Mouse (Mus musculus) liver, adult 2 months (tissue): ENCODE data around the gene Bag6. TPM values are rescaled to one million over a fixed set of nuclear protein-coding genes. Genes with fewer than 3 reads are reported as not detected.
"Not testable (repeated sequence)": the region's sequence is repeated elsewhere in the genome, so short reads cannot be mapped to it uniquely, and the experiment has no call there.

Experiments used
- DNase-seq: peaks from one replicate; pipeline ENCODE4 v3.0.0-alpha.2; 2011; ENCODE audit warnings: low read depth, low spot score; ENCODE audit errors: extremely low read depth
- H3K27ac ChIP-seq: fragments of 200-500 bp; replicated peaks from 2 replicates; pipeline ENCODE4 v1.5.1; 2012; ENCODE audit warnings: low read depth, mild to moderate bottlenecking, control low read depth, inconsistent platforms, low read length; ENCODE audit not compliant: insufficient read depth
- H3K27me3 ChIP-seq: fragments of 200-500 bp; 2 replicates; pipeline ENCODE4 v1.6.1; 2012; ENCODE audit warnings: mild to moderate bottlenecking, moderate library complexity, low read length, inconsistent platforms; ENCODE audit not compliant: control insufficient read depth, insufficient read depth
- H3K36me3 ChIP-seq: fragments of 200-500 bp; 2 replicates; pipeline ENCODE4 v1.6.1; 2012; ENCODE audit warnings: low read length, inconsistent platforms; ENCODE audit not compliant: control insufficient read depth, insufficient read depth
- H3K4me1 ChIP-seq: fragments of 200-500 bp; 2 replicates; pipeline ENCODE4 v1.6.1; 2011; ENCODE audit warnings: low read length; ENCODE audit not compliant: control insufficient read depth, insufficient read depth
- H3K4me3 ChIP-seq: fragments of 200-500 bp; 2 replicates; pipeline ENCODE4 v1.5.1; 2011; ENCODE audit warnings: low read depth, mild to moderate bottlenecking, control low read depth, low read length, moderate library complexity; ENCODE audit not compliant: insufficient read depth
- H3K79me2 ChIP-seq: fragments of 200-500 bp; 2 replicates; pipeline ENCODE4 v1.6.1; 2012; ENCODE audit warnings: inconsistent platforms, mild to moderate bottlenecking, low read length, moderate library complexity; ENCODE audit not compliant: control insufficient read depth, insufficient read depth
- H3K9ac ChIP-seq: fragments of 200-500 bp; 2 replicates; pipeline ENCODE4 v1.6.1; 2012; ENCODE audit warnings: low read depth, mild to moderate bottlenecking, control low read depth, inconsistent platforms, low read length
- CTCF ChIP-seq: fragments of 200-500 bp; IDR thresholded peaks from 2 replicates; pipeline ENCODE4 v1.5.1; 2011; ENCODE audit warnings: low read depth, low read length, control low read depth
- POLR2A ChIP-seq: fragments of 200-500 bp; IDR thresholded peaks from 2 replicates; pipeline ENCODE4 v1.6.1; 2011; ENCODE audit warnings: low read length, control low read depth; ENCODE audit not compliant: insufficient read depth; ENCODE audit errors: extremely low read depth
- WGBS: fragments of 180-500 bp; shearing (Covaris S2); methylation state at CpG from one replicate; pipeline ENCODE4 v1.1.7; 2018; 5-methylcytosine and 5-hydroxymethylcytosine counted together
- polyA plus RNA-seq: library from polyadenylated mRNA; depleted of rRNA; stranded (reverse); fragments of >200 nt; gene quantifications from 2 replicates; pipeline ENCODE4 v1.2.3, GENCODE M21; 2012
- total RNA-seq: library from RNA; depleted of rRNA; stranded (reverse); fragments of >200 nt; gene quantifications from 2 replicates; pipeline ENCODE4 v1.2.3, GENCODE M21; 2014

Gene Bag6
- total and polyA plus RNA-seq, 2 experiments, result 28.1 to 119 TPM

DNA sequence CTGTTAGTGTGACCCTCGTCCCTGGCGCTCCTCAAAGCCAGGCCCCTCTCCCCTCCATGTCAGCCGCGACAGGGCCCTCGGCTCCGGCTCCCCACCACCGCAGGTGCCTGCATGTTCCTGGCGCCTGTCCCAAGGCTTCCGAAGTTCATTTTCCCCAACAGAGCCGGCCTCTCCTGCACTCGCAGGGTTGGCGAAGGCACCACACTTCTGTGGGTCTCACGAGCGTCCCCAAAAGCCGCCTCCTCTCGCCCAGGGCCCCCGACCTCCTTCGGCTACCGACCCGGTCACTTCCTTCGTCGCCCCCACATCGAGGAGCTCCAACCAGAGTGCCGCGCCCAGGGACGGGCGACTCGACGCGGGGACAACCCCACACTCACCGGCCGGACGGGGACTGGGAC is 14.2 kb upstream of the Bag6 start:
- Histone ChIP-seq H3K27me3 (no peaks in the 10 kb centered on the region), H3K4me3 (peak overlapping the region; percentile 85)

DNA sequence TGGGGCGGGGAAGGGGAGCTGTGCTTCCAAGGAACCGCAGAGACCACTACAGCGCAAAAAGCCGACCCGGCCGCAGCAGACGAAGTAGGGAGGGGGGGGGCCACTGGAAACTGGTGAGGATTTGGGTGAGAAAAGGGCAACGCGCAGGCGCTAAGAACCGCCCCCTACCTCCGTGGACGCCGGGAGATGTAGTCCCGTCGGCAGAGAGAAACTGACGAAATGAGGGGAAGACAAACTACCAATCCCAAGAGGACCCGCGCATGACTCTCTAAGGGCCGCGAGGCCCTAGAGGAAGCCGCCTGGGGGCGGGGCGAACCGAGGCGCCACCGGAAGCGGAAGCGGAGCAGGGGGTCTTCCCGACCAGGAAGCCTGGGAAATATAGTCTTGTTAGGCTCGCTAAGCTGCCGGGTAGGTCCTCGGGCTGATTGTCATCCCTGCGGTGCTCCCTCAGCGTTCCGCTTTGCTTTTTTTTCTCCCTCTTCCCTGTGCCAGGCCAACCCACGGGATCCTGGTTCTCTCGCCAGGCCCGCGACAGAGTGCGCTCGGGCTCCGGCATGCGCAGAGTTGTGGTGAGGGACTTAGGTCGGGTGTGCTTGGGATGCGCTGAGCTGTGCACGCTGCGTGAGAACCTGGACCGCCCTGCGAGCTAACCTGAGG is 13.7 kb upstream of the Bag6 start, which contains the start of gene Gpank1:
TSS of gene Gpank1 (plus strand) at position 313 of the 657 bp plus-strand sequence.
- no peaks in the 10 kb centered on the region for H3K27me3 ChIP-seq
- H3K9ac ChIP-seq, result peak within 1 kb of the TSS; percentile 97
- DNase-seq, result peak; percentile 95
- H3K79me2 ChIP-seq, result peaks cover 12% of the 10 kb centered on the region
- TF ChIP-seq POLR2A, result peak; percentile 61; the same call in 1 of the 2 replicates
- no peak for TF ChIP-seq CTCF
- H3K36me3 ChIP-seq, result peaks cover 22% of the 10 kb centered on the region; the same call in 1 of the 2 replicates
- peak within 1 kb of the TSS; percentile 85 for H3K4me3 ChIP-seq
- H3K4me1 ChIP-seq, result peaks cover 15% of the 10 kb centered on the region
- under 1% methylated on average over 50 of the region's 50 CpGs for WGBS
- H3K27ac ChIP-seq, result peak within 1 kb of the TSS; percentile 84

More for the DNA sequence above, 14.2 kb upstream of the Bag6 start:
- H3K4me1 ChIP-seq, result peaks cover 15% of the 10 kb centered on the region
- peak overlapping the region; percentile 97 for H3K9ac ChIP-seq
- under 1% methylated on average over 33 of the region's 33 CpGs for WGBS
- no peak for TF ChIP-seq CTCF
- no peak for TF ChIP-seq POLR2A
- H3K36me3 ChIP-seq, result peaks cover 27% of the 10 kb centered on the region; the same call in 1 of the 2 replicates
- peak; percentile 42 for DNase-seq
- H3K27ac ChIP-seq, result peak overlapping the region; percentile 84
- peaks cover 12% of the 10 kb centered on the region for H3K79me2 ChIP-seq

- peak within 1 kb of the TSS; percentile 85 for H3K4me3 ChIP-seq
- H3K36me3 ChIP-seq, result peaks cover 19% of the 10 kb centered on the region; the same call in 1 of the 2 replicates
Measured at GRCm38 (mm10) chr17:35121871-35122303, 13.1 kb upstream of the Bag6 start, which contains the start of gene Csnk2b. Gene Csnk2b (minus strand): TSS chr17:35122053.

DNA sequence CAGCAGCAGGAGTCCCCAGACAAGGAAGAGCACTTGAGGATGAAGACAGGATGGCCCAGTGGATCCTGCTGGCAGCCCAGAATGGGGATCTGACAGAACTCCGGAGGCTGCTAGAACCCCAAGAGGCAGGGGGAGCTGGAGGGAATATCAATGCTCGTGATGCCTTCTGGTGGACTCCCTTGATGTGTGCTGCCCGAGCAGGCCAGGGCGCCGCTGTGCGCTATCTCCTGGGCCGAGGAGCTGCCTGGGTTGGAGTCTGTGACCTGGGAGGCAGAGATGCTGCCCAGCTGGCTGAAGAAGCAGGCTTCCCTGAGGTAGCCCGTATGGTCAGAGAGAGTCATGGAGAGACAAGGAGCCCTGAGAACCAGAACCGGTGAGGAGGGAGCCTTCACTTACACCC is 11.7 kb upstream of the Bag6 start:
- Histone ChIP-seq H3K79me2 (peaks cover 20% of the 10 kb centered on the region), H3K4me1 (peaks cover 23% of the 10 kb centered on the region), H3K36me3 (peaks cover 10% of the 10 kb centered on the region; the same call in 1 of the 2 replicates)
- H3K4me3 ChIP-seq, H3K27me3 ChIP-seq, H3K9ac ChIP-seq, DNase-seq, H3K27ac ChIP-seq: not testable (repeated sequence)
- WGBS, result 90% methylated on average over 9 of the region's 9 CpGs

More at GRCm38 (mm10) chr17:35121871-35122303, 13.1 kb upstream of the Bag6 start, which contains the start of gene Csnk2b:
- Histone ChIP-seq H3K4me1 (peaks cover 16% of the 10 kb centered on the region), H3K79me2 (peaks cover 12% of the 10 kb centered on the region), H3K27ac (peak within 1 kb of the TSS; percentile 84), H3K9ac (peak within 1 kb of the TSS; percentile 97), H3K27me3 (no peaks in the 10 kb centered on the region)
- no peak for TF ChIP-seq POLR2A
- peak; percentile 16; the same call in 1 of the 2 replicates for TF ChIP-seq CTCF
- 0% methylated on average over 19 of the region's 19 CpGs for WGBS
- peak; percentile 54 for DNase-seq

- Histone ChIP-seq H3K79me2 (peaks cover 24% of the 10 kb centered on the region), H3K4me1 (peaks cover 23% of the 10 kb centered on the region), H3K36me3 (peaks cover 11% of the 10 kb centered on the region; the same call in 1 of the 2 replicates)
- peak; percentile 38 for DNase-seq
- not testable (repeated sequence) for H3K9ac ChIP-seq, H3K27ac ChIP-seq, H3K27me3 ChIP-seq, H3K4me3 ChIP-seq
- 85% methylated on average over 12 of the region's 12 CpGs for WGBS
Measured at GRCm38 (mm10) chr17:35124261-35124896, 10.6 kb upstream of the Bag6 start.
